Mouse (Mus musculus): ENCODE results near the gene Lrrc8c.
"Not testable (repeated sequence)": the region's sequence is repeated elsewhere in the genome, so short reads cannot be mapped to it uniquely, and the experiment has no call there.

The Lrrc8c gene

GRCm38 (mm10) chr5:105602585-105602984 lies 83.4 kb downstream of the Lrrc8c start:
- no peak for DNase-seq (ENCODE audit: low spot score)

GRCm38 (mm10) chr5:105605736-105606135 lies 86.5 kb downstream of the Lrrc8c start:
- DNase-seq (ENCODE audit: low spot score), result no peak

- DNase-seq (ENCODE audit: low spot score), result no peak
These were observed 90.5 kb downstream of the Lrrc8c start for GRCm38 (mm10) chr5:105609683-105610082.

GRCm38 (mm10) chr5:105613002-105613401 lies 93.8 kb downstream of the Lrrc8c start:
- DNase-seq (ENCODE audit: low spot score), result no peak

GRCm38 (mm10) chr5:105614000-105614399 lies 94.8 kb downstream of the Lrrc8c start:
- no peak for DNase-seq (ENCODE audit: low spot score)

GRCm38 (mm10) chr5:105614682-105615434 lies 95.7 kb downstream of the Lrrc8c start:
- DNase-seq (ENCODE audit: low spot score), result no peak

- DNase-seq (ENCODE audit: low spot score), result no peak
These were observed 96.8 kb downstream of the Lrrc8c start for GRCm38 (mm10) chr5:105615871-105616454.

GRCm38 (mm10) chr5:105616538-105616937 lies 97.3 kb downstream of the Lrrc8c start:
- no peak for DNase-seq (ENCODE audit: low spot score)

- no peak for DNase-seq (ENCODE audit: low spot score)
These were observed 99.3 kb downstream of the Lrrc8c start for GRCm38 (mm10) chr5:105618510-105618909.

- no peak for DNase-seq (ENCODE audit: low spot score)
These were observed 100.5 kb downstream of the Lrrc8c start for GRCm38 (mm10) chr5:105619666-105620065.

GRCm38 (mm10) chr5:105620505-105621116 lies 101.4 kb downstream of the Lrrc8c start:
- DNase-seq (ENCODE audit: low spot score), result peak; percentile 42

- DNase-seq (ENCODE audit: low spot score), result no peak
These were observed 104.0 kb downstream of the Lrrc8c start for GRCm38 (mm10) chr5:105623074-105623713.

GRCm38 (mm10) chr5:105624257-105624656 lies 105.1 kb downstream of the Lrrc8c start:
- DNase-seq (ENCODE audit: low spot score), result no peak

GRCm38 (mm10) chr5:105625504-105626150 lies 106.4 kb downstream of the Lrrc8c start:
- DNase-seq (ENCODE audit: low spot score), result no peak

- no peak for DNase-seq (ENCODE audit: low spot score)
These were observed 107.2 kb downstream of the Lrrc8c start for GRCm38 (mm10) chr5:105626355-105626754.

- no peak for DNase-seq (ENCODE audit: low spot score)
These were observed 107.9 kb downstream of the Lrrc8c start for GRCm38 (mm10) chr5:105627093-105627492.

- DNase-seq (ENCODE audit: low spot score), result no peak
These were observed 110.8 kb downstream of the Lrrc8c start for GRCm38 (mm10) chr5:105629955-105630354.

- no peak for DNase-seq (ENCODE audit: low spot score)
These were observed 112.9 kb downstream of the Lrrc8c start for GRCm38 (mm10) chr5:105632066-105632465.

- DNase-seq (ENCODE audit: low spot score), result no peak
These were observed 116.4 kb downstream of the Lrrc8c start for GRCm38 (mm10) chr5:105635576-105635975.

- no peak for DNase-seq (ENCODE audit: low spot score)
These were observed 117.5 kb downstream of the Lrrc8c start for GRCm38 (mm10) chr5:105636484-105637191.

GRCm38 (mm10) chr5:105638266-105638665 lies 119.1 kb downstream of the Lrrc8c start:
- not testable (repeated sequence) for DNase-seq (ENCODE audit: low spot score)

GRCm38 (mm10) chr5:105638916-105639315 lies 119.7 kb downstream of the Lrrc8c start:
- no peak for DNase-seq (ENCODE audit: low spot score)

Data from left cerebral cortex, adult 11 months (tissue).